Mouse (Mus musculus) kidney, adult 18-20 months (tissue): Measurements from ENCODE around the gene Rtraf.
"Not testable (repeated sequence)": the region's sequence is repeated elsewhere in the genome, so short reads cannot be mapped to it uniquely, and the experiment has no call there.

Source experiments
- DNase-seq: peaks from one replicate; pipeline ENCODE4 v3.0.0; 2021

The Rtraf gene

DNA sequence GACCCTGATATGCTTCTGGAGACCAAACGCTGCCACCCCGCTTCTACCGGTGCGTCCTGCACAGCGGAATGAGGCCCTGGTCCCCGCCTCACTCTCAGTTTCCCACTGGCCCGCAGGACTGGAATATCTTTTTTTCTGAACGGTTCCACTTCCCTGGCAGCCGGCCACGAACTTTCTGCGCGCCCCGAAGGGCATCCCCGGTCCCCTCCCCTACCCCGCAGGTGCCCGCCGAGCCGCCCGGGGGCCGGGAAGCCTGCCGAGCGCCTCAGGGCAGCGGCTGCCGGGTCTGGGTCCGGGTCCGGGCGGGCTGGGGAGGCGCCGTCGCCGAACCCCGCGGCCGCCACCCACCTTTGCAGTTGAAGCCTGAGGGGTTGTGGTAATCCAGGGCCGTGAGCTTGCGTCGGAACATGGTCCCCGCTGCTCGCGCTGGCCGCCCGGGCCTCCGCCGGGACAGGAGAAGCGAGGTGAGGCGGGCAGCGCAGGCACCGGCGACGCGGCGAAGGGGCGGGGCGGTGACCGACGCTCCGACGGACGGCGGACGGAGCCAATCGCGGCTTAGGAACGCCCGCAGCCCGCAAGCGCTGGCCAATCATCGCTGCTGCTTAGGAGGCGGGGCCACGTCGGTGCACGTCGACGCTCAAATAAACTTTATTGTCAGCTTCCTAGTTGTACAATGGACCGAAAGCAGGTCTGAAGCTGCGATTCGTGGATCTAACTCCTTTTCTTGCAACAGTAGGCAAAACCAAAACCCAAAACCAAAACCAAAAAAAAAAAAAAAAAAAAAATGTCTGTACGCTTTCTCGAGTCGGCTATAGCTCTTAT lies at the start of gene Rtraf:
Rtraf (minus strand) TSS at position 504 of the 822 bp plus-strand sequence.
- DNase-seq = peak; percentile 92

DNA sequence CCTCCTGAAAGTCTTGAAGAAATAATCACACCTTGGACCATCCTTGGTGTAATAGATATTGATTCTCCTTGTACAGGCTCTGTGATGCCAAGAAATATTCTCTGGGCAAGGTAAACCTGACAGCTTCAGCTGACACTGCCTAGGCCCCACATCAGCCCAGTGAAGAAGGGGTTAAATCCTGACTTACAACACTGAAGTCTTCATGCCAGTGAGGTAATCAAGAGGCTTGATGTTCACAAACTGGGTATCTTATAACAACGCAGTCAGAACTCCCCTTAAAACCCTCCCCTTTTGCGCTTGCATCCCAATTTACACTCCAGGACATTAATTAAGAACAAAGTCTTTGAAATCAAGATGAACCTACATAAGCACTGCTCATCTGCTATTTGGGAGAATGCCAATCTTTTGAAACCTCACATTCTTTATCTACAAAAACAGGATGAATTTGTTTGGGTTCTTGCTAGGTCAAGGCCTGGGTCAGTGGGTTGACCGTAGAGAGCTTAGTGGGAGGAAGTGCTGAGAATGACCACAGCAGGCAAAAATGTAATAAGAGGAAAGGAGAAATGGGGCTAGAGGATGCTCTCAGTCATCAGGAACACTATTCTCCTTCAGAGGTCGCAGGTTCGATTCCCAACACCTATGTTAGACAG lies 43.8 kb upstream of the Rtraf start:
- no peak for DNase-seq

DNA sequence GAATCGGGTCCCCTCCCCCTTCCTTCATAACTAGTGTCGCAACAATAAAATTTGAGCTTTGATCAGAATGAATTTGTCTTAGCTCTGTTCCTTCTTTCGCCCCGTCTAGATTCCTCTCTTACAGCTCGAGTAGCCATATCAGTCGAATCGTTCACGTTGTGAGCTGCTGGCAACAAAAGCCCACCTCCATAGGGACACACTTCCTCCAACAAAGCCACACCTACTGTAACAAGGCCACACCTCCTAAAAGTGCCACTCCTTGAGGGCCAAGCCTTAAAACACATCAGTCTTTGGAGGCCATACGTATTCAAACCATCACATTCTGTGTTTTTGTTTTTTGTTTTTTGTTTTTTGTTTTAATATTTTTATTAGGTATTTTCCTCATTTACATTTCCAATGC lies 41.5 kb upstream of the Rtraf start:
- not testable (repeated sequence) for DNase-seq

DNA sequence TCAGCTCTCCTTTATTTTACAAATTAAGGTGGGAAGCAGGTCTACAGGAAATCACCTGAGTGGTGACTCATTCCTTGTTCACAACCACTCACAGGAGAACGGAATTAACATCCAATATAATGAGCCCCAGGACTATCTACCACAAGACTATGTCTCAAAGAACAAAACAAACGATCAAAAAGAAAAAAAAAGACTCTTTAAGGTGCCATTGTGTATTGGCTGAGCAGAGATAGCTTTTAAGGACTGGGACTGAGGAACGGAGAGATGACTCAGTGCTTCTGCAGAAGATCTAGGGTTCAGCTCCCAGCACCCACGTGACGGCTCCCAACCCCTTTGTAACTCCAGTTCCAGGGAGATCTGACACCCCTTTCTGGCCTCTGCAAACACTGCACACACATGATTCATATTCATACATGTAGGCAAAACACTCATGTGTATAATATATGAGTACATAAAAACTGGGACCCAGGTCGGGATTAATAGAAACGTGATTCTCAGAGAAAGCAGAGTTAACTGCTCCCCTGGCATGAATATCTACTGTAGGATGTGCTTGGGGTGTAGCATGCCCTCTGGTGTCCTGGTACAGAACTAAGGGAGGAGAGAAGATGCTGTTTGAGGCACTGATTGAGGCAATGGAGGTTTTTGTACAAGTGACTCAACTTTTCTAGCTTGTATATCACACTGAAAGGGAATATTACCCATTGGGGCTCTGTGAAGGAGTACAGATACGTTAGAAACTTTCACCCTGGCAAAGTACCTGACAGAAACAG lies 37.9 kb upstream of the Rtraf start:
- no peak for DNase-seq

DNA sequence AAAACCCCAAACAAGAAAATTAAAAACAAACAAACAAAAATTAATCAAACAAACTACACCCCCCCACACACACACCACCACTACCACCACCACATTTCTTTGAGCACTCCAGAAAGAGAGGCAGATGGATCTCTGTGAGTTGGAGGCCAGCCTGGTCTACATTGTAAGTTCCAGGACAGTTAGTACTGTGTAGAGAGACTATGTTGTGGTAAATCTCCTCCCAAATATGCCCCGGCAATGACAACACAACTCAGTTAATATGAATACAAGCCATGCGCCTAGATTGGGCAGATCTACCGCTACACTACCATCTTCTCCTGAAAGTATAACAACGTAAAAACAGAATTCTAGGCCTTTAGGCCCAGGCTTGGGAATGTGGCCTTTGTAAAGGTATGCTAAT lies 36.7 kb upstream of the Rtraf start:
- no peak for DNase-seq

DNA sequence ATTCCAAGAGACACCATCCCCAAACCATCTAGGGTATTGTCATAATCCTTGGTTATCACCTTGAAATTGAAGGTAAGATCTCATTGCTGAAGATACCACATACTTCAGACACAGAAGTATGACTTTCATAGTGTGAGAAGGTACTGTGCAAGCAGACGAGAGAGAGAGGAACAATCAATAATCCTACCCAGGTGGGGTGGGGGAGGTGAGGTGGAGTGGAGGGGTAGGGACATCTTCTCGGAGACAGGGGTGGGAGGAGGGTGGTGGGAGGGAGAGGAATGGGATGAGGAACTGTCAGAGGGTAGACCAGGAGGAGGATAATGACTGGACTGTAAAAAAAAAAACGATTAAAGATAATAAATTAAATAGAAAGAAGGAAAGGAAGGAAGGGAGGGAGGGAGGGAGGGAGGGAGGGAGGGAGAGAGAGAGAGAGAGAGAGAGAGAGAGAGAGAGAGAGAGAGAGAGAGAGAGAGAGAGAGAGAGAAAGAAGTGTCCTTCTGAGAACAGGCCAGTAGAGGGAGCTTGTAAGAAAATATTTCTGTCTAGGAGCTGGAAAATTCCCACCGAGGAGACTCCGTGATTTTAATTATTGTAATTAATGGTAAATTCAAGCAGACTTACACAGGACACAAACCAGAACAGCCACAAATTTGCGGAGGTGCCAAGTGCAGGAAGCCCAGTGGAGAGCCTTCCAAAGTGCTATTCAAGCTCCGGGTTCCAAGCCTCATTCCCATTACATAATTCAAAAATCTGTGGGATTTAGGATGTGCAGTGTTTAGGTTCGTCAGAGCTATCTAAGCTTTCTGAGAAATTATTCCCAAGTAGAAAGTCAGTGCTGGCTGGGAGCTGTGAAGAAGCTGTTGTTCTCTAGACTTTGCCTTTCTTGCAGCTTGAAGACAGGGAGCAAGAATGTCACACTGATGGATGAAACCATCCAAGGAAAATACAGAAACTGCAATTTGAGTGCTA lies 35.5 kb upstream of the Rtraf start:
- DNase-seq = peak; percentile 2

DNA sequence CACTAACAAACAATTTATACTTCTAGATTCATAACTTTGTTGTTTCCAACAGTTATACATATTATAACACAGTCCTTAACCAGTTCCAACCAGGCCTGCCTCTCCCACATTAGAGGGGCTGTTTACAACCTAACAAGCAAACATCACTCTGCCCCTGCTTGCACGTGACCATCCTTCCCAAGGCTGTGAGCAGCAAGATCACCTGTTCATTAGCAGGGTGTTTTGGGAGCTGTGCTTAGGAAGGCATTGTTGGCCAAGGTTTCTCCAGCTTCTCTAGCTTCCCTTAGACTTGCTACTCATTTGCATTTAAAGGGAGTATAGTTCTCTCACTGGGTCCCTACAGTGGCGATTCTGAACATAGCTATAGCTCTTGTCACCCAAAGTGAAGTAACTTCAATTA lies 34.7 kb upstream of the Rtraf start:
- DNase-seq = no peak

DNA sequence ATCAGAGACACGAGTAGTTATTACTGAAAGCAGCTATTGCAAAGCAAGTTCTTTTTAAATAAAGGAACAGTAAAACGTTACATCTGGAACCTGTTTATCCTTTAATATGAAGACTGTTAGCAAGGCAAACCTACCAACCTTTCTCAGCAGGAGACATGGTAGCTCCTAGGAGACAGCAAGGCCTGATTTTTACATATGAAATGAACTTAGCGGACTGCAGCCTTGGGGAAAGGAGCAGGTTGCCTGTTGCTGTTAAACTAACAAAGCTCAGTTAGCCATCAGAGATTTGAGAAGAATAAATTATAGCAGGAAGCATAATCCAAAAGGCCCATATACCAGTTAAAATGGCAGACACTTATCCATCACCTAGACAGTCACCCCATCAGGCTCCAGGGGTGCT lies 29.8 kb upstream of the Rtraf start:
- no peak for DNase-seq

DNA sequence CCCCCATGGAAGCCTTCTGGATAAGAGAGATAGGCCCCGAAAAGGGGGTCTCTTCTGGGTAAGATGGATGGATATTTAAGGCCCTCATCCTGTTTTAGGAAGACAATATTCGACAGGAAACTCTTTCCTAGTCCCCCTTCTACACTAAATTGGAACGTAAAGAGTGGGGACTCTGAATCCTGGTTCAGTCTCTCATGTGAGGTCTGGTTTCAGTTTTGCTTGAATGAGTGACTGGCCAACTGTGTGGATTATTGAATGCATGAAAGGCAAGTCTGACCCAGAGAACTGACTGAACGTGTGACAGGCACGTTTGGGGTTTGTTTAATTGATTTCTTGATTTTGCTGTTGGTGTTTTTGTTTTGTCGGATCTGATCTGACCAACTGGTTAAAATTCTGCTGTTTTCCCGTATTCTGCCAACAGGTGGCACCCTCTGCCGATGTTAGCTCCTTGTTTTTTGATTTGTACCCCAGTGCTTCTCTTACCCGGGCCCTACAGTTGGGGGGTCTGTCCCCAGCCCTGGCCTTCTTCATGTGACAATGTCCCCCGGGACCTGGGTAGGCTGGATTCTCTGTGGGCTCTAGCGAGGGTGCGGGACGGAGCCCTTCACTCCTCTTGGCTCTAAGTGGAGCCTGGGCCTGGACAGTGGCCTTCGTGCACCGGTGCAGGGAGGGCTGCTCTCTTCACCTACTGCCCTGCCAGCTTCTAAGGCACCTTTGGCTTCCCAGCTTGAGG lies 16.1 kb upstream of the Rtraf start:
- peak; percentile 77 for DNase-seq

DNA sequence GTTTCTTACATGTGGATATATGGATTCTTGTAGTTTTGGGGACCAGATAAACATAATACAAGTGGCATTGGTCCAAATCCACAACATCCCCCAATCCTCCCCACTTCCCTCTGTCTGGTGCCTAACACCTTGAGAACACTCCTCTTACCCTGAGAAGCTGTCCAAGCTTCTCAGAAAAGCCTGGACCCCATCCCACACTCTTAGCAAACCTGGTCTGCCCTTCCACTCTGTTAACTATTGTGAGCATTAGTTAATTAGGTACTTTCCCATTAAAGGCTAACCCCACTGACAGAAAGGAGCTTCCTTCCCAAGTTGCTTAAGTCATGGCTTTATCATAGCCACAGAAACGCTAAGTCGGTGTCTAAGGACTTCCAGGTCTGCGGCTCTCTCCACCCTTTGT lies 12.7 kb upstream of the Rtraf start:
- no peak for DNase-seq

DNA sequence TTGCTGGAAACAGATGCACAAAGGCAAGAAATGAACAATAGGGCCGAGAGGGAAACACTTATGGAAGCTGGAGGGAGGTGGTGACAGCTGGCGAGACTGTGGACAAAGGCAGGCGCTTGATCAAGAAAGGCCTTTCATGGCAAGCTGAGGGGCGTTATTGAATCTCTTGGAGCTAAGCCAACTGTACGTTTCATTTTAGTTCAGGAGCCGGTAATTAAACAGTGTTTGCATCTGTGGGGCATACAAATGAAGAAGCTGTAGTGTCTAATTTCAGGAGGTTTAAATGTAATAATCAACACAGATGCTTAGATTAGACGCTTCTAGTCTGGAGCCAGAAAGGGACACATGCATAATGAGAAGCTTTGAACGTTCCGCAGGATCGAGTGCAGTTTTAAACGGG lies 1.9 kb upstream of the Rtraf start:
- no peak for DNase-seq

DNA sequence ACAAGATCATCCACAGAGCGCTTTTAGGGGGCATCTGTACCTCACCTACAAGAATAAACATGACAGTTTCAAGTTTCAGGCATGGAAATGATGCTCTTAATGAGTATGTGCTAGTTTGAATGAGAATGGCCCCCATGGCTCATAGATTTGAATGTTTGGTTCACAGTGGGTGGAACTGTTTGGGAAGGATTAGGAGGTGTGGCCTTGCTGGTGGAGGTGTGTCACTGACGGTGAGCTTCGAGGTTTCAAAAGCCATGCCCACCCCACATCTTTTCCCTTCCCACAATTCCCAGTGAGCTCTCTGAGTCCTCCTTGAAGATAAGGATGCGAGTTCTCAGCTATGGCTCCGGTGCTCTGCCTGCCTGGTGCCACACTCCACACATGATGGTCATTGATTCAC lies 1.9 kb downstream of the Rtraf start:
- DNase-seq = no peak

DNA sequence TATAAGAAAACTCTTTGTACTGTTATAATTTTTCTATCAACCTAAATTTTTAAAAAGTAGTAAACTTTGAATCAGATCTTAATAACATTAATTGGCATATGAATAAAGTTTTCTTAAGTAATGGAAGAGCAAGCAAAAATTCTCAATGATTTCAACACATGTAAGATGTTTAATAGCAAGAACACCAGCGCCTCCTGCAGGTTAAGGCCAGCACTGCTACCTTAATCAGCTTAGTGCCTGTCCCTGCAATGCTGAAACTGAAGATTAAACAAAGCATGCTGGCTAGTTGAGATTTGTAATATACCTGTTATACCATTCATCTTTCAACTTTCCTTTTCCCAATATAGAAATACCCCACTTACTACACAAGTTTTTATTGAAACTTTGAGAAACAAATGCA lies 5.7 kb downstream of the Rtraf start:
- peak; percentile 86 for DNase-seq

DNA sequence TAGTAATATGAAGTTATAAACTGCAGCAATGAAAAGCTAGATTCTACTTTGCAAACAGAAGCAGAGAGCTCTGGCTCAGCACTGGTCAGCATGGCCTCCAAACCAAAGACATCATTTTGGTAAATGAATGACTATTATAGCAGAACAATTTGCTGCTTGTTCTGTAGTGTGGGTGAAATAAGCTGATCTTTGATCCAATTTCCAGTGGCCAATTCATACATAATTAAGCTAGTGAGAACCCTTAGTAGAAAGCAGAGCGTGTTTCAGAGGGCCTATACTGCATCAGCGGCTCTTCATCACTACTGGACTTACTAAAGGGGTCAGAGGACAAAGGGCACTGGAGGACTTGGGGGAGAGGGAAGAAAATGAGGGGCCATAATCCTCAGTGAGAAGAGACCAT lies 10.6 kb downstream of the Rtraf start:
- no peak for DNase-seq

DNA sequence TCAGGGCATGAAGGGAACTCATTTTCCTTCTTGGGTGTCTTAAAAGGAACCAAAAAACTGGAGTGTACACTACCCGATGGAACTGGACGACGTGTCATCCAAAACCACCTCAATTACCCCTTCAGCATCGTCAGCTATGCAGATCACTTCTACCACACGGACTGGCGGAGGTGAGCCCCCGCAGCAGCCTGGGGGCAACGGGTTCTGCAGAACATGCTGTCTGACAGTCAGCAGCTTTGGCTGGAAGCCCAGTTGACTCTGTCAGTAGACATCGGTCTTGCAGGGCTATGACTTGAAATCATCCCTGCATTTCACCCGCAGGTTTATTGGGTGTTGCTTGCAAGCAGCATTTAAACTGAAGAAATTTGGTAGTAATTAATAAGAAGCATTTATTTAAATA lies 13.7 kb downstream of the Rtraf start:
- DNase-seq = no peak

DNA sequence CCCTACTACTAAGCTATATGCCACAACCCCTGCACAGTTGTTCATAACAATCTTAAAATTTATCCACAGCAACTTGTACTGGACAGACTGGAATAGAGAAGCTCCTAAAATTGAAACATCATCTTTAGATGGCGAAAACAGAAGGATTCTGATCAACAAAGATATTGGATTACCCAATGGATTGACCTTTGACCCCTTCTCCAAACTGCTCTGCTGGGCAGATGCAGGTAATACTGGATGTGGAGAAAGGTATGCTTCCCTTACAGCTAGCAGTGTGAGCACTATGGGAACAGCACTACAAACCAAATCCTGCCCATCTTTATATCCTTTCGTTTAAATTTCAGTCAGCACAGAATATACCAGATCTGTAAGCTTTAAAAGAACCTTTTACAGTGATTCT lies 15.8 kb downstream of the Rtraf start:
- DNase-seq = no peak

DNA sequence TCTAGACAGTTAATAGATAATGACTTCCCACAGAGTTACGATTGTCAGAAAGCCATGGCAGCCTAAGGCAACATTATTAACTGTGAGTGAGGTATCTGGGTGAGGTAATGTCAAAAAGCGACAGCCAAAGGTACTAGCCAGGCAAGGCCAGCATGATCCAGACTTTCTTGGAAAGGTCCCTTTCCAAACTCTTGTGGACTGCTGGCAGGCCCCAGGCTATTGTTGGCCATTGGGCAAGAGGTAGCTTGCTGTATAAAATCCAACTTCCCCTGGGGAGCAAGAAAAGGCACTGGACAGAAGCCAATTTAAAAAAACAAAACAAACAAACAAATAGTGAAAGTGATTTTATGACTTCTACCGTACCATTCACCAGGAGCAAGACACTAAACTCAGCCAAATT lies 16.3 kb downstream of the Rtraf start:
- DNase-seq = no peak

DNA sequence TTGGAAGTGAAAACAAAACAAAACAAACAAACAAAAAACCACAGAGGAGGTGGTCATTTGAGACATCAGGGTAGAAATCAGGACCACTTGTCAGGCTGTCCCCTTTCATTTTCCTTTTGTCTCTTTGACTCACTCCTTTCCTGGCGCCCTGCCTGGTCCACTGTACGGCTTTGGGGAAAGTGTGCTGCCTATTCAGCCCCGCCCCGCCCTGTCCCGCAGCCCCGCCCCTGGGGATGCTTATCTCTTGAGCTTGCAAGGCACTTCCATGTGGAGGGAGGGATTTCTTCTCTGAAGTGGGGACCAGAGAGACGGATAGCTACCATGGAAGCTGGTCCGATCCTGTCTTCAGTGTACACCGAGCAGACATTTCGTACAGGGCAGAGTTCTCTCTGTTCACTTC lies 20.0 kb downstream of the Rtraf start:
- DNase-seq = no peak

DNA sequence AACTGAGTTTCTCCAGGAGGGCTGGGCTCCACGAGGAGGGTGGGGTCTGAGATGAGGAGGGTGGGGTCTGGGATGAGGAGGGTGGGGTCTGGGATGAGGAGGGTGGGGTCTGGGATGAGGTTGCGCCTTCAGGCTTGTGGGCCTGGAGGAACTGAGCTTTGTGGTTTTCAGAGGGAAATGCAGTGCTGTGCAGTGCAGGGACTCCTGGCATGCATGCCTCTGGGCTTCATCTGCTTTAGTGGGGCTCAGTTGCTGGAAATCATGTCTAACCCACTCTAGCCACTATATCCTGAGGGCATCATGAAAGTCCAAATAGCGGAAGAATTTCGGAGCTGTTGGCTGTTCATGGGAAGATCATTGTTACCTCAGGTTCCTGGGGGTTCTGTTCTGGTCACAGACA lies 20.4 kb downstream of the Rtraf start:
- DNase-seq = no peak

DNA sequence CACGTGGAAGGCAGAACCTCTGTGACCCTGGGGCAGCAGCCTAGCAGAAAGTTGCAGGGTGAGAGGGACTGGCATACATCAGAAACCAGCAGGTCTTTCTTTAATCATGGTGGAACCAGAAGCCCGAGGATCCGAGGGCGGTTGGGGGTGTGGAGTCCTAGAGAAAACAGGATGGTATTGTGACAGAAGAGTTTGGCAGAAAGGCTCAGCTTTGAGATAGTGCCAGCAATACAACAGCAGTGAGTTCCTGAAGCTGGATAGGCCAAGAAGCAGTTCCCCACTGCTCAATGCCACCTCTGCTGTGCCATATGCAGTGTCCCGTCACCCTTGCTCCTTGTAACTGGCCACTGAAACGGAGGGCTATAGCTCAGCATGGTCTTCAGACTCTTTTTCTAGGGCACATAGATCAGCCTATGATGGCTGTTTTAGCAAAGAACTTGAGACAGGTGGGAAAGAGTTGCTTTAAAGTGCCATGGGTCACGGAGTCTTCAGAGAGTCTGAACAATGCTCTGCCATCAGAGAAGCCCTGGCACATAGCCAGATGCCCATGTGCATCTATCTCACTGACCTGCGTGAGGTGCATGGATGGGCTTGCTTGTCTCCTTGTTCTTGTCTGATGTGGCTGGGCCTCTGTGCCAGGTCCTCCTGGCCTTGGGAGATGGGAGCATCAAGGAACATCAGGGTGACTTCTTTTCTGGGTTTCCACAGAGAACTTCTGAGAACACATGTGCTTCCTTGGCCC lies 22.0 kb downstream of the Rtraf start:
- no peak for DNase-seq

DNA sequence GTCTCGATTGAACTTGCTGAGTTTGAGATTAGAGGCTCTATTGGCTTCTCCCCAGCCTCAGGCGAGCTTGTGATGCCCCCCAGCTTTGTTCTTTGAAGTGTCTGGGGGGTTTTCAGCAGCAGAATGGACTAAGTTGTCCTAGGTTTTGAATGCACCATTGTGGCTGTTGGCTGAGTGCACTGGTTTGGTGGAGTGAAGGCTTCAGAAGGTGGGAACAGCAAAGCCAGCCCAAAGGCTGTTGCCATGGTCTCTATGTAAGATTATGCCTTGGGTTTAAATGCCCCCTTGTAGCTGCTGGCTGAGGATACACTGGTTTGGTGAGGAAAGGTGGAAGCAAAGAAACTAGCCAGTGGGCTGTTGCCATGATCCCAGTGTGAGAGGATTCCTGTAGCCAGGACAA lies 23.1 kb downstream of the Rtraf start:
- no peak for DNase-seq
